Mouse (Mus musculus) forebrain, embryonic 15.5 days (tissue): Measurements from ENCODE around the gene Slc22a8. TPM values are rescaled to one million over a fixed set of nuclear protein-coding genes. Genes with fewer than 3 reads are reported as not detected.

Experiments used
- ATAC-seq: fragments of 200-750 bp; cut with Nextera tagmentation; replicated peaks from 2 replicates; pipeline ENCODE4 v1.8.0; 2017; ENCODE audit warnings: mild to moderate bottlenecking, moderate TSS enrichment, moderate library complexity
- H3K27ac ChIP-seq: fragments of 300-500 bp; sonication (generic); replicated peaks from 2 replicates; pipeline ENCODE4 v1.5.1; 2015; ENCODE audit warnings: mild to moderate bottlenecking, inconsistent platforms
- H3K27me3 ChIP-seq: fragments of 300-500 bp; sonication (generic); 2 replicates; pipeline ENCODE4 v1.6.1; 2015; ENCODE audit warnings: inconsistent platforms
- H3K36me3 ChIP-seq: fragments of 300-500 bp; sonication (generic); 2 replicates; pipeline ENCODE4 v1.6.1; 2015; ENCODE audit warnings: mild to moderate bottlenecking, inconsistent platforms
- H3K4me1 ChIP-seq: fragments of 300-500 bp; sonication (generic); 2 replicates; pipeline ENCODE4 v1.6.1; 2015; ENCODE audit warnings: inconsistent platforms
- H3K4me2 ChIP-seq: fragments of 300-500 bp; sonication (generic); replicated peaks from 2 replicates; pipeline ENCODE4 v1.6.1; 2015; ENCODE audit warnings: mild to moderate bottlenecking, inconsistent platforms
- H3K4me3 ChIP-seq: fragments of 300-500 bp; sonication (generic); 2 replicates; pipeline ENCODE4 v1.5.1; 2015; ENCODE audit warnings: mild to moderate bottlenecking, inconsistent platforms
- H3K9ac ChIP-seq: fragments of 300-500 bp; sonication (generic); replicated peaks from 2 replicates; pipeline ENCODE4 v1.6.1; 2015; ENCODE audit warnings: mild to moderate bottlenecking, inconsistent platforms
- H3K9me3 ChIP-seq: fragments of 300-500 bp; sonication (generic); 2 replicates; pipeline ENCODE4 v1.6.1; 2016; ENCODE audit warnings: inconsistent platforms
- WGBS: fragments of 180-500 bp; shearing (Covaris S2); methylation state at CpG from one replicate; pipeline ENCODE4 v1.1.7; 2015; ENCODE audit warnings: mixed read lengths; 5-methylcytosine and 5-hydroxymethylcytosine counted together
- polyA plus RNA-seq: library from polyadenylated mRNA; unstranded; fragments of >200 nt; fragmentation: Nextera tagmentation; extraction: Ambion mirVana; gene quantifications from 2 replicates; pipeline ENCODE4 v1.2.1, GENCODE M21; 2015

Slc22a8 gene
- polyA plus RNA-seq, result 5.5 and 6.1 TPM in 2 replicates

- ATAC-seq, result no peak
- H3K4me2 ChIP-seq, result no peak within 1 kb of the TSS
Measured at GRCm38 (mm10) chr19:8590954-8591353, at the start of gene Slc22a8. Slc22a8 (plus strand) TSS chr19:8591254.

GRCm38 (mm10) chr19:8558897-8559296 lies 32.2 kb upstream of the Slc22a8 start:
- ATAC-seq, result no peak
- Histone ChIP-seq H3K36me3 (no peaks in the 10 kb centered on the region), H3K9ac (no peak overlapping the region), H3K27ac (no peak overlapping the region), H3K4me1 (no peaks in the 10 kb centered on the region), H3K4me2 (no peak overlapping the region), H3K4me3 (no peak overlapping the region), H3K27me3 (no peaks in the 10 kb centered on the region), H3K9me3 (no peaks in the 10 kb centered on the region)
- 79% methylated on average over 2 of the region's 2 CpGs for WGBS

More at GRCm38 (mm10) chr19:8590954-8591353, at the start of gene Slc22a8:
- 0 out of 2 replicates have a peak, but pooled peaks cover 3% of the 10 kb centered on the region for H3K4me1 ChIP-seq
- no peak within 1 kb of the TSS for H3K27ac ChIP-seq
- H3K4me3 ChIP-seq, result no peak within 1 kb of the TSS
- H3K27me3 ChIP-seq, result no peaks in the 10 kb centered on the region
- H3K36me3 ChIP-seq, result no peaks in the 10 kb centered on the region
- no peaks in the 10 kb centered on the region for H3K9me3 ChIP-seq
- WGBS, result 61% methylated on average over 8 of the region's 8 CpGs
- no peak within 1 kb of the TSS for H3K9ac ChIP-seq

- Histone ChIP-seq H3K4me3 (no peak overlapping the region), H3K4me1 (no peaks in the 10 kb centered on the region), H3K27ac (no peak overlapping the region), H3K9ac (no peak overlapping the region), H3K9me3 (no peaks in the 10 kb centered on the region), H3K27me3 (no peaks in the 10 kb centered on the region), H3K4me2 (no peak overlapping the region), H3K36me3 (no peaks in the 10 kb centered on the region)
- WGBS, result 39% methylated on average over 2 of the region's 2 CpGs
- ATAC-seq, result no peak
Measured at GRCm38 (mm10) chr19:8564021-8564420, 27.0 kb upstream of the Slc22a8 start.

- no peak overlapping the region for H3K27ac ChIP-seq
- ATAC-seq, result no peak
- 81% methylated on average over 3 of the region's 3 CpGs for WGBS
- no peaks in the 10 kb centered on the region for H3K9me3 ChIP-seq
- H3K9ac ChIP-seq, result no peak overlapping the region
- no peaks in the 10 kb centered on the region for H3K27me3 ChIP-seq
- no peaks in the 10 kb centered on the region for H3K36me3 ChIP-seq
- peaks cover 3% of the 10 kb centered on the region; the same call in 1 of the 2 replicates for H3K4me1 ChIP-seq
- H3K4me2 ChIP-seq, result no peak overlapping the region
- H3K4me3 ChIP-seq, result no peak overlapping the region
Measured at GRCm38 (mm10) chr19:8564469-8564868, 26.6 kb upstream of the Slc22a8 start.

GRCm38 (mm10) chr19:8565262-8565661 lies 25.8 kb upstream of the Slc22a8 start:
- ATAC-seq, result no peak
- Histone ChIP-seq H3K36me3 (no peaks in the 10 kb centered on the region), H3K27me3 (no peaks in the 10 kb centered on the region), H3K27ac (no peak overlapping the region), H3K4me3 (no peak overlapping the region), H3K9me3 (no peaks in the 10 kb centered on the region), H3K4me2 (no peak overlapping the region), H3K9ac (no peak overlapping the region), H3K4me1 (peaks cover 4% of the 10 kb centered on the region; the same call in 1 of the 2 replicates)
- 76% methylated on average over 2 of the region's 2 CpGs for WGBS

GRCm38 (mm10) chr19:8565985-8566384 lies 25.1 kb upstream of the Slc22a8 start:
- ATAC-seq, result peak; percentile 55; the same call in 1 of the 2 replicates
- no peak overlapping the region for H3K9ac ChIP-seq
- H3K27me3 ChIP-seq, result no peaks in the 10 kb centered on the region
- H3K27ac ChIP-seq, result no peak overlapping the region
- peaks cover 4% of the 10 kb centered on the region; the same call in 1 of the 2 replicates for H3K4me1 ChIP-seq
- H3K36me3 ChIP-seq, result no peaks in the 10 kb centered on the region
- no peak overlapping the region for H3K4me2 ChIP-seq
- 26% methylated on average over 4 of the region's 4 CpGs for WGBS
- H3K9me3 ChIP-seq, result no peaks in the 10 kb centered on the region
- H3K4me3 ChIP-seq, result no peak overlapping the region

GRCm38 (mm10) chr19:8567104-8567880 lies 23.8 kb upstream of the Slc22a8 start:
- ATAC-seq, result no peak
- H3K4me1 ChIP-seq, result peaks cover 4% of the 10 kb centered on the region; the same call in 1 of the 2 replicates
- 55% methylated on average over 13 of the region's 13 CpGs for WGBS

GRCm38 (mm10) chr19:8569453-8569863 lies 21.6 kb upstream of the Slc22a8 start:
- H3K27ac ChIP-seq, result no peak overlapping the region
- peak overlapping the region; percentile 27; the same call in 1 of the 2 replicates for H3K9ac ChIP-seq
- H3K36me3 ChIP-seq, result no peaks in the 10 kb centered on the region
- no peaks in the 10 kb centered on the region for H3K27me3 ChIP-seq
- H3K4me3 ChIP-seq, result peak overlapping the region; percentile 23; the same call in 1 of the 2 replicates
- ATAC-seq, result no peak; the same call in 1 of the 2 replicates
- 5% methylated on average over 14 of the region's 14 CpGs for WGBS
- H3K4me2 ChIP-seq, result peak overlapping the region; percentile 42
- no peaks in the 10 kb centered on the region for H3K9me3 ChIP-seq
- peaks cover 4% of the 10 kb centered on the region; the same call in 1 of the 2 replicates for H3K4me1 ChIP-seq

More at GRCm38 (mm10) chr19:8567104-8567880, 23.8 kb upstream of the Slc22a8 start:
- Histone ChIP-seq H3K9ac (no peak overlapping the region), H3K4me2 (no peak overlapping the region), H3K9me3 (no peaks in the 10 kb centered on the region), H3K4me3 (no peak overlapping the region), H3K36me3 (no peaks in the 10 kb centered on the region), H3K27ac (no peak overlapping the region), H3K27me3 (no peaks in the 10 kb centered on the region)

- Histone ChIP-seq H3K9me3 (no peaks in the 10 kb centered on the region), H3K4me2 (no peak overlapping the region), H3K36me3 (no peaks in the 10 kb centered on the region), H3K9ac (no peak overlapping the region), H3K4me3 (no peak overlapping the region), H3K27ac (no peak overlapping the region), H3K4me1 (peaks cover 4% of the 10 kb centered on the region; the same call in 1 of the 2 replicates), H3K27me3 (no peaks in the 10 kb centered on the region)
- ATAC-seq, result no peak
- WGBS, result 83% methylated on average over 2 of the region's 2 CpGs
Measured at GRCm38 (mm10) chr19:8570341-8571040, 20.6 kb upstream of the Slc22a8 start.

GRCm38 (mm10) chr19:8571746-8572145 lies 19.3 kb upstream of the Slc22a8 start:
- 66% methylated on average over 7 of the region's 7 CpGs for WGBS

GRCm38 (mm10) chr19:8572485-8572884 lies 18.6 kb upstream of the Slc22a8 start:
- Histone ChIP-seq H3K36me3 (no peaks in the 10 kb centered on the region), H3K4me1 (peaks cover 4% of the 10 kb centered on the region; the same call in 1 of the 2 replicates), H3K4me3 (no peak overlapping the region), H3K4me2 (no peak overlapping the region), H3K9me3 (no peaks in the 10 kb centered on the region), H3K9ac (no peak overlapping the region), H3K27me3 (no peaks in the 10 kb centered on the region), H3K27ac (no peak overlapping the region)
- 33% methylated on average over 3 of the region's 3 CpGs for WGBS
- no peak for ATAC-seq

More at GRCm38 (mm10) chr19:8571746-8572145, 19.3 kb upstream of the Slc22a8 start:
- Histone ChIP-seq H3K4me3 (no peak overlapping the region), H3K9me3 (no peaks in the 10 kb centered on the region), H3K9ac (no peak overlapping the region), H3K4me1 (peaks cover 4% of the 10 kb centered on the region; the same call in 1 of the 2 replicates), H3K27ac (no peak overlapping the region), H3K4me2 (no peak overlapping the region), H3K27me3 (no peaks in the 10 kb centered on the region), H3K36me3 (no peaks in the 10 kb centered on the region)
- no peak for ATAC-seq

GRCm38 (mm10) chr19:8577432-8577831 lies 13.6 kb upstream of the Slc22a8 start:
- ATAC-seq, result no peak
- H3K36me3 ChIP-seq, result no peaks in the 10 kb centered on the region

More at GRCm38 (mm10) chr19:8577432-8577831, 13.6 kb upstream of the Slc22a8 start:
- Histone ChIP-seq H3K27ac (no peak overlapping the region), H3K4me3 (no peak overlapping the region), H3K27me3 (no peaks in the 10 kb centered on the region), H3K9ac (no peak overlapping the region), H3K9me3 (no peaks in the 10 kb centered on the region), H3K4me1 (peaks cover 8% of the 10 kb centered on the region), H3K4me2 (no peak overlapping the region)
- 95% methylated on average over 4 of the region's 4 CpGs for WGBS
